Mouse (Mus musculus) liver, embryonic 14.5 days (tissue): ENCODE data around the gene St6galnac6. TPM values are rescaled to one million over a fixed set of nuclear protein-coding genes. Genes with fewer than 3 reads are reported as not detected.

Experiments used
- ATAC-seq: fragments of 200-750 bp; cut with Nextera tagmentation; 2 replicates; pipeline ENCODE4 v1.8.0; 2017; ENCODE audit warnings: moderate number of reproducible peaks, mild to moderate bottlenecking, moderate library complexity; ENCODE audit not compliant: insufficient read depth
- DNase-seq, 3 experiments: peaks; one replicate each; pipeline ENCODE4 v3.0.0-alpha.2; 2012 to 2013; ENCODE audit warnings: low read depth in 3 of 3, low spot score in 3 of 3
- H3K27ac ChIP-seq: fragments of 300-500 bp; sonication (generic); 2 replicates; pipeline ENCODE4 v1.5.1; 2014; ENCODE audit warnings: moderate library complexity, mild to moderate bottlenecking, control low read depth, inconsistent platforms
- H3K27me3 ChIP-seq: fragments of 300-500 bp; sonication (generic); 2 replicates; pipeline ENCODE4 v1.6.1; 2014; ENCODE audit warnings: mild to moderate bottlenecking, low read length, moderate library complexity; ENCODE audit not compliant: control insufficient read depth, insufficient read depth
- H3K36me3 ChIP-seq: fragments of 300-500 bp; sonication (generic); replicated peaks from 2 replicates; pipeline ENCODE4 v1.6.1; 2014; ENCODE audit warnings: low read depth; ENCODE audit not compliant: control insufficient read depth, insufficient read depth
- H3K4me1 ChIP-seq, 2 experiments: fragments of 200-500 bp in 1 of 2; fragments of 300-500 bp in 1 of 2; sonication (generic) in 1 of 2; replicated peaks; 2 replicates each; pipeline ENCODE4 v1.6.1; 2012 to 2014; ENCODE audit warnings: antibody characterized with exemption in 1 of 2, inconsistent platforms in 1 of 2, low read length in 1 of 2; ENCODE audit not compliant: control insufficient read depth in 2 of 2, insufficient read depth in 2 of 2
- H3K4me2 ChIP-seq: fragments of 300-500 bp; sonication (generic); 2 replicates; pipeline ENCODE4 v1.6.1; 2014; ENCODE audit warnings: low read depth, mild to moderate bottlenecking, control low read depth, moderate library complexity
- H3K4me3 ChIP-seq, 2 experiments: fragments of 200-500 bp in 1 of 2; fragments of 300-500 bp in 1 of 2; sonication (generic) in 1 of 2; 2 replicates each; pipeline ENCODE4 v1.5.1; 2012 to 2014; ENCODE audit warnings: low read depth in 2 of 2, low read length in 2 of 2, mild to moderate bottlenecking in 2 of 2, control low read depth in 1 of 2, inconsistent platforms in 1 of 2, moderate library complexity in 1 of 2; ENCODE audit not compliant: insufficient read depth in 1 of 2
- H3K9ac ChIP-seq: fragments of 300-500 bp; sonication (generic); replicated peaks from 2 replicates; pipeline ENCODE4 v1.6.1; 2014; ENCODE audit warnings: mild to moderate bottlenecking, control low read depth, moderate library complexity
- H3K9me3 ChIP-seq: fragments of 300-500 bp; sonication (generic); 2 replicates; pipeline ENCODE4 v1.6.1; 2016; ENCODE audit warnings: low read length, mixed read lengths; ENCODE audit not compliant: control insufficient read depth
- CTCF ChIP-seq: IDR thresholded peaks from 2 replicates; pipeline ENCODE4 v1.5.1; 2016; ENCODE audit warnings: antibody characterized with exemption, low read depth, control low read depth
- EP300 ChIP-seq: IDR thresholded peaks from 2 replicates; pipeline ENCODE4 v1.6.1; 2016; ENCODE audit warnings: antibody characterized with exemption, low read depth
- WGBS: fragments of 180-500 bp; shearing (Covaris S2); extraction: QIAGEN DNeasy Blood & Tissue Kit; methylation state at CpG from one replicate; pipeline ENCODE4 v1.1.7; 2014; ENCODE audit not compliant: insufficient replicate concordance; 5-methylcytosine and 5-hydroxymethylcytosine counted together
- polyA plus RNA-seq, 2 experiments: library from polyadenylated mRNA; depleted of rRNA in 1 of 2; stranded (reverse) in 1 of 2; unstranded in 1 of 2; fragments of >200 nt; fragmentation: Nextera tagmentation in 1 of 2; extraction: Ambion mirVana in 1 of 2; gene quantifications; 2 replicates each; pipeline versions ENCODE4 v1.2.1 to v1.2.3; 2012 to 2014

The St6galnac6 gene
- polyA plus RNA-seq, 2 experiments: 3.2 to 9.9 TPM

- TF ChIP-seq EP300 (no peak), CTCF (no peak)
- H3K27ac ChIP-seq: no peak overlapping the region
- ATAC-seq (no peak), DNase-seq (no peak)
- peaks cover 23 to 26% of the 10 kb centered on the region in 2 experiments for H3K4me1 ChIP-seq
- no peaks in the 10 kb centered on the region for H3K36me3 ChIP-seq
- H3K27me3 ChIP-seq: no peaks in the 10 kb centered on the region
- H3K4me2 ChIP-seq: no peak overlapping the region
- 66% methylated on average over 5 of the region's 5 CpGs for WGBS
- no peak overlapping the region for H3K4me3 ChIP-seq
- H3K9ac ChIP-seq: no peak overlapping the region
- no peaks in the 10 kb centered on the region for H3K9me3 ChIP-seq
Observed at GRCm38 (mm10) chr2:32641810-32642209, 42.3 kb downstream of the St6galnac6 start.

GRCm38 (mm10) chr2:32642813-32643212, 43.3 kb downstream of the St6galnac6 start:
- DNase-seq (no peak), ATAC-seq (no peak)
- Histone ChIP-seq H3K36me3 (no peaks in the 10 kb centered on the region), H3K27ac (no peak overlapping the region), H3K4me3 (no peak overlapping the region), H3K9me3 (no peaks in the 10 kb centered on the region), H3K27me3 (no peaks in the 10 kb centered on the region), H3K4me1 (peaks cover 23 to 25% of the 10 kb centered on the region in 2 experiments), H3K9ac (no peak overlapping the region), H3K4me2 (no peak overlapping the region)
- TF ChIP-seq CTCF (no peak), EP300 (no peak)
- 63% methylated on average over 7 of the region's 7 CpGs for WGBS

- H3K27ac ChIP-seq: no peak overlapping the region; the same call in 1 of the 2 replicates
- H3K4me3 ChIP-seq: no peak overlapping the region
- peaks cover 23 to 25% of the 10 kb centered on the region in 2 experiments for H3K4me1 ChIP-seq
- DNase-seq (no peak), ATAC-seq (no peak)
- H3K27me3 ChIP-seq: no peaks in the 10 kb centered on the region
- H3K9ac ChIP-seq: no peak overlapping the region
- TF ChIP-seq CTCF (no peak), EP300 (no peak)
- no peak overlapping the region for H3K4me2 ChIP-seq
- no peaks in the 10 kb centered on the region for H3K9me3 ChIP-seq
- H3K36me3 ChIP-seq: no peaks in the 10 kb centered on the region
- 36% methylated on average over 9 of the region's 9 CpGs for WGBS
Observed at GRCm38 (mm10) chr2:32644083-32644482, 44.6 kb downstream of the St6galnac6 start.

DNA sequence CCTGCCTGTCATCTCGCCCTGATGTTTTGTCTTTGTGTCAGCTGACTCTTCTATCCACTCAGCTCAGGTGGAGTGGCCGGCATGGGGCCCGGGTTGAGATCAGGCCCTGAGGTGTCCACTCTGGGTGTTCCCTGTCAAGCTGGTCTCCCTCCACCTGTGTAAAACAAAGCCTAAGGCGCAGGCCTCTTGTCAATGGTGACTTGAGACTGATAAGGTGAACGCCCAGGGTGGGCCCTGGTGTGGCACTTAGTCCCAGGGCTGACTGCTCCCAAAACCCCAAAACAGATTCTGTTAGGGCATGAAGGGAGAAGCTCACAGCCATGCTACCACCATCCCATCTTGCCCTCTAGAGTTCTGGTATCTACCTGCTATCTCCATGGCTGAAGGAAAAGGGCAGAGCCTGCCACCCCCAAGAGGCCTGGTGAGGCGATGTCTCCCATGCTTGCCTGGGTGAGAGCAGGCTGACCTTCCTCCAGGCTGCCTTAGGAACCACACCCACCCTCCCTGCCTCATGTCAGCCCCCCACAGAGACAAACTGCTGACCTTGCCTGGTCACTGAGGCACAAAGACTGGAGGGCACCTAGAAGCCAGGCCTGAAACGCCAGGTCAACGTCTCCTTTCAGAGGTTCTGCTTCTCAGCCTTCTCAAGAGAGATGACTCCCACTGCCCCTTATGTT, 45.4 kb downstream of the St6galnac6 start:
- no peaks in the 10 kb centered on the region for H3K36me3 ChIP-seq
- no peak overlapping the region; the same call in 1 of the 2 replicates for H3K9ac ChIP-seq
- DNase-seq: peak in 1 of 3 experiments; percentile 31
- H3K27me3 ChIP-seq: no peaks in the 10 kb centered on the region
- TF ChIP-seq CTCF: no peak
- TF ChIP-seq EP300: no peak
- WGBS: 32% methylated on average over 8 of the region's 8 CpGs
- H3K27ac ChIP-seq: peak overlapping the region; percentile 33
- H3K9me3 ChIP-seq: no peaks in the 10 kb centered on the region
- no peak overlapping the region for H3K4me3 ChIP-seq
- ATAC-seq: peak; percentile 80
- H3K4me2 ChIP-seq: peak overlapping the region; percentile 43; the same call in 1 of the 2 replicates
- peaks cover 23 to 25% of the 10 kb centered on the region in 2 experiments for H3K4me1 ChIP-seq

DNA sequence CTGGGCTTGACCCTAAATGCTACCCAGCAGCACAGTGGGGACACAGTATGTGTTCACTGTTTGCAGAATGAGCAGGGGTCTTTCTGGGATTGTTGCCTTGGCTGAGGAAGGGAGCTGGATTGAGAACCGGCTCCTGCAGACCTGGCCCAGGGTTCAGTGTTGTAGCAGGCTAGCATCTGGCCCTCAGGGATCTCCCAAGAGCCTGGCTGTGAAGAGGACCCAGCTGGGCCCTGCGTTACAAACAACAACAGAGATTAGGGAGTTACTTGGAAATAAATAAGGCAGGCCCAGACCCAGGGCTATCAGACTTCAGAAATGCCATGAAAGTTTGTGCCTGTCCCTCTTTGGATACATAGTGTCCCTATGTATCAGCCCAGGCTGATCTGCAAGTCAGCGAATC, 46.1 kb downstream of the St6galnac6 start:
- H3K4me1 ChIP-seq: peaks cover 23 to 25% of the 10 kb centered on the region in 2 experiments
- no peak overlapping the region; the same call in 1 of the 2 replicates for H3K9ac ChIP-seq
- H3K9me3 ChIP-seq: no peaks in the 10 kb centered on the region
- TF ChIP-seq EP300: no peak
- H3K4me3 ChIP-seq: no peak overlapping the region
- 46% methylated on average over 3 of the region's 3 CpGs for WGBS
- ATAC-seq (0 out of 2 replicates have a peak, but pooled peaks have one; percentile 14), DNase-seq (no peak)
- peak overlapping the region; percentile 43; the same call in 1 of the 2 replicates for H3K4me2 ChIP-seq
- peak overlapping the region; percentile 33; the same call in 1 of the 2 replicates for H3K27ac ChIP-seq
- no peaks in the 10 kb centered on the region for H3K27me3 ChIP-seq
- no peaks in the 10 kb centered on the region for H3K36me3 ChIP-seq
